Mouse (Mus musculus): Measurements from ENCODE around the gene Lrba. TPM values are rescaled to one million over a fixed set of nuclear protein-coding genes. Genes with fewer than 3 reads are reported as not detected.

Gene Lrba
- total and polyA plus RNA-seq, 3 experiments, result 12.3 to 22.6 (median 13.8) TPM

GRCm38 (mm10) chr3:86651006-86651405 is 426.5 kb downstream of the Lrba start:
- in situ Hi-C loops (cut with MboI; ENCODE audit: low pct_ligation_motif_present, low pct_unique_long_range_greater_than_20kb, low sequenced_read_pairs) (no loop called here), dilution Hi-C loops (cut with MboI; ENCODE audit: extremely low pct_ligation_motif_present, extremely low pct_unique_long_range_greater_than_20kb, low sequenced_read_pairs) (no loop called here)
- TF ChIP-seq UBTF (IDR thresholded peaks at IDR 0.05; ENCODE audit: low read depth, low read length), result no peak

GRCm38 (mm10) chr3:86659326-86659725 is 434.8 kb downstream of the Lrba start:
- Histone ChIP-seq H3K9ac (ENCODE audit: insufficient read depth, low read depth) (no peak overlapping the region), H3K4me3 (replicated peaks in 1 of 3; ENCODE audit: low read depth in 2 of 3, low read length in 2 of 3, poor library complexity in 1 of 3) (no peak overlapping the region), H3K27me3 (replicated peaks) (no peaks in the 10 kb centered on the region), H3K36me3 (replicated peaks in 1 of 2; ENCODE audit: control insufficient read depth in 1 of 2, insufficient read depth in 1 of 2, low read length in 1 of 2) (no peaks in the 10 kb centered on the region), H3K27ac (ENCODE audit: insufficient read depth, low read depth) (no peak overlapping the region), H3K4me2 (ENCODE audit: insufficient read depth, low read depth, poor library complexity, severe bottlenecking) (no peak overlapping the region), H3K9me3 (replicated peaks; ENCODE audit: low read length) (no peaks in the 10 kb centered on the region), H3K4me1 (ENCODE audit: control insufficient read depth in 1 of 2, insufficient read depth in 2 of 2) (peaks cover 0 to under 1% of the 10 kb centered on the region in 2 experiments; a peak in 1 of 4 replicates), H3K79me2 (replicated peaks; ENCODE audit: control insufficient read depth, extremely low read depth, insufficient read depth, poor library complexity, severe bottlenecking) (no peaks in the 10 kb centered on the region)
- in situ Hi-C loops (cut with MboI; ENCODE audit: low pct_ligation_motif_present, low pct_unique_long_range_greater_than_20kb, low sequenced_read_pairs), result no loop called here
- no peak for DNase-seq (ENCODE audit: extremely low read depth)
- dilution Hi-C loops (cut with MboI; ENCODE audit: extremely low pct_ligation_motif_present, extremely low pct_unique_long_range_greater_than_20kb, low sequenced_read_pairs), result no loop called here
- TF ChIP-seq CTCF (conservative IDR thresholded peaks at IDR 0.05 in 1 of 2, IDR thresholded peaks at IDR 0.05 in 1 of 2; ENCODE audit: low read depth in 2 of 2, low read length in 2 of 2), result no peak
- TF ChIP-seq SIN3A (IDR thresholded peaks at IDR 0.05; ENCODE audit: low read length), result no peak
- TF ChIP-seq ZNF384 (IDR thresholded peaks at IDR 0.05; ENCODE audit: low read depth, low read length), result no peak
- no peak for TF ChIP-seq BHLHE40 (IDR thresholded peaks at IDR 0.05; ENCODE audit: low read depth, low read length)
- TF ChIP-seq USF2 (conservative IDR thresholded peaks at IDR 0.05; ENCODE audit: low read depth, low read length), result no peak
- TF ChIP-seq JUN (IDR thresholded peaks at IDR 0.05; ENCODE audit: insufficient read depth, low read depth, low read length), result no peak
- no peak for TF ChIP-seq MAZ (IDR thresholded peaks at IDR 0.05; ENCODE audit: low read depth, low read length)
- no peak for TF ChIP-seq UBTF (IDR thresholded peaks at IDR 0.05; ENCODE audit: low read depth, low read length)
- TF ChIP-seq ZC3H11A (IDR thresholded peaks at IDR 0.05; ENCODE audit: low read depth, low read length), result no peak
- TF ChIP-seq NRF1 (IDR thresholded peaks at IDR 0.05; ENCODE audit: low read depth, low read length), result no peak
- no peak for TF ChIP-seq HCFC1 (IDR thresholded peaks at IDR 0.05; ENCODE audit: low read depth, low read length)
- TF ChIP-seq PAX5 (IDR thresholded peaks at IDR 0.05; ENCODE audit: low read length), result no peak
- no peak for TF ChIP-seq MYC (IDR thresholded peaks at IDR 0.05; ENCODE audit: low read depth, low read length)
- TF ChIP-seq ZMIZ1 (IDR thresholded peaks at IDR 0.05; ENCODE audit: low read depth, low read length), result no peak

More at GRCm38 (mm10) chr3:86651006-86651405, 426.5 kb downstream of the Lrba start:
- H3K9me3 ChIP-seq (replicated peaks; ENCODE audit: low read length), result no peaks in the 10 kb centered on the region
- no peaks in the 10 kb centered on the region for H3K27me3 ChIP-seq (replicated peaks)
- no peaks in the 10 kb centered on the region for H3K4me1 ChIP-seq (ENCODE audit: control insufficient read depth in 1 of 2, insufficient read depth in 2 of 2)
- H3K4me2 ChIP-seq (ENCODE audit: insufficient read depth, low read depth, poor library complexity, severe bottlenecking), result no peak overlapping the region
- H3K79me2 ChIP-seq (replicated peaks; ENCODE audit: control insufficient read depth, extremely low read depth, insufficient read depth, poor library complexity, severe bottlenecking), result no peaks in the 10 kb centered on the region
- H3K9ac ChIP-seq (ENCODE audit: insufficient read depth, low read depth), result no peak overlapping the region
- H3K4me3 ChIP-seq (replicated peaks in 1 of 3; ENCODE audit: low read depth in 2 of 3, low read length in 2 of 3, poor library complexity in 1 of 3), result no peak overlapping the region
- H3K27ac ChIP-seq (ENCODE audit: insufficient read depth, low read depth), result no peak overlapping the region
- no peak for DNase-seq (ENCODE audit: extremely low read depth)
- no peaks in the 10 kb centered on the region for H3K36me3 ChIP-seq (replicated peaks in 1 of 2; ENCODE audit: control insufficient read depth in 1 of 2, insufficient read depth in 1 of 2, low read length in 1 of 2)

GRCm38 (mm10) chr3:86664399-86664798 is 439.9 kb downstream of the Lrba start:
- Histone ChIP-seq H3K36me3 (replicated peaks in 1 of 2; ENCODE audit: control insufficient read depth in 1 of 2, insufficient read depth in 1 of 2, low read length in 1 of 2) (no peaks in the 10 kb centered on the region), H3K27me3 (replicated peaks) (no peaks in the 10 kb centered on the region), H3K9me3 (replicated peaks; ENCODE audit: low read length) (no peaks in the 10 kb centered on the region), H3K27ac (ENCODE audit: insufficient read depth, low read depth) (no peak overlapping the region), H3K79me2 (replicated peaks; ENCODE audit: control insufficient read depth, extremely low read depth, insufficient read depth, poor library complexity, severe bottlenecking) (no peaks in the 10 kb centered on the region), H3K4me1 (ENCODE audit: control insufficient read depth in 1 of 2, insufficient read depth in 2 of 2) (peaks cover 0 to 3% of the 10 kb centered on the region in 2 experiments; a peak in 1 of 4 replicates), H3K4me2 (ENCODE audit: insufficient read depth, low read depth, poor library complexity, severe bottlenecking) (no peak overlapping the region), H3K4me3 (replicated peaks in 1 of 3; ENCODE audit: low read depth in 2 of 3, low read length in 2 of 3, poor library complexity in 1 of 3) (no peak overlapping the region), H3K9ac (ENCODE audit: insufficient read depth, low read depth) (no peak overlapping the region)
- TF ChIP-seq TCF12 (IDR thresholded peaks at IDR 0.05; ENCODE audit: low read depth, low read length) (no peak), USF1 (IDR thresholded peaks at IDR 0.05; ENCODE audit: low read depth, low read length) (no peak), ETS1 (conservative IDR thresholded peaks at IDR 0.05; ENCODE audit: low read depth, low read length) (no peak), E2F4 (IDR thresholded peaks at IDR 0.05; ENCODE audit: insufficient replicate concordance, low read depth, low read length) (no peak), BHLHE40 (IDR thresholded peaks at IDR 0.05; ENCODE audit: low read depth, low read length) (no peak), EP300 (IDR thresholded peaks at IDR 0.05; ENCODE audit: low read length) (no peak), ELF1 (IDR thresholded peaks at IDR 0.05; ENCODE audit: low read depth, low read length) (no peak), USF2 (conservative IDR thresholded peaks at IDR 0.05; ENCODE audit: low read depth, low read length) (no peak), NELFE (IDR thresholded peaks at IDR 0.05; ENCODE audit: low read depth, low read length) (no peak), ZNF384 (IDR thresholded peaks at IDR 0.05; ENCODE audit: low read depth, low read length) (no peak), SIN3A (IDR thresholded peaks at IDR 0.05; ENCODE audit: low read length) (no peak), CTCF (conservative IDR thresholded peaks at IDR 0.05 in 1 of 2, IDR thresholded peaks at IDR 0.05 in 1 of 2; ENCODE audit: low read depth in 2 of 2, low read length in 2 of 2) (no peak), MYC (IDR thresholded peaks at IDR 0.05; ENCODE audit: low read depth, low read length) (no peak), ZMIZ1 (IDR thresholded peaks at IDR 0.05; ENCODE audit: low read depth, low read length) (no peak), UBTF (IDR thresholded peaks at IDR 0.05; ENCODE audit: low read depth, low read length) (no peak), MAZ (IDR thresholded peaks at IDR 0.05; ENCODE audit: low read depth, low read length) (no peak), ZC3H11A (IDR thresholded peaks at IDR 0.05; ENCODE audit: low read depth, low read length) (no peak), ZKSCAN1 (IDR thresholded peaks at IDR 0.05; ENCODE audit: borderline replicate concordance, low read depth, low read length) (no peak), MEF2A (IDR thresholded peaks at IDR 0.05; ENCODE audit: borderline replicate concordance, low read depth, low read length) (no peak), RAD21 (IDR thresholded peaks at IDR 0.05; ENCODE audit: low read depth, low read length) (no peak)
- no peak for DNase-seq (ENCODE audit: extremely low read depth)
- in situ Hi-C loops (cut with MboI; ENCODE audit: low pct_ligation_motif_present, low pct_unique_long_range_greater_than_20kb, low sequenced_read_pairs) (no loop called here), dilution Hi-C loops (cut with MboI; ENCODE audit: extremely low pct_ligation_motif_present, extremely low pct_unique_long_range_greater_than_20kb, low sequenced_read_pairs) (no loop called here)

Measured in CH12.LX (cell line).